Mouse (Mus musculus) left cerebral cortex, adult 11 months (tissue): ENCODE measurements at regions not wholly inside any gene's neighbourhood (a gene's known extent, or its start where the extent isn't known, plus 50 kb on each side); places are given as distances from the start of the nearest gene placed in this dataset.

Experiments
- DNase-seq: peaks from one replicate; pipeline ENCODE4 v3.0.0; 2022; ENCODE audit warnings: low spot score

DNA sequence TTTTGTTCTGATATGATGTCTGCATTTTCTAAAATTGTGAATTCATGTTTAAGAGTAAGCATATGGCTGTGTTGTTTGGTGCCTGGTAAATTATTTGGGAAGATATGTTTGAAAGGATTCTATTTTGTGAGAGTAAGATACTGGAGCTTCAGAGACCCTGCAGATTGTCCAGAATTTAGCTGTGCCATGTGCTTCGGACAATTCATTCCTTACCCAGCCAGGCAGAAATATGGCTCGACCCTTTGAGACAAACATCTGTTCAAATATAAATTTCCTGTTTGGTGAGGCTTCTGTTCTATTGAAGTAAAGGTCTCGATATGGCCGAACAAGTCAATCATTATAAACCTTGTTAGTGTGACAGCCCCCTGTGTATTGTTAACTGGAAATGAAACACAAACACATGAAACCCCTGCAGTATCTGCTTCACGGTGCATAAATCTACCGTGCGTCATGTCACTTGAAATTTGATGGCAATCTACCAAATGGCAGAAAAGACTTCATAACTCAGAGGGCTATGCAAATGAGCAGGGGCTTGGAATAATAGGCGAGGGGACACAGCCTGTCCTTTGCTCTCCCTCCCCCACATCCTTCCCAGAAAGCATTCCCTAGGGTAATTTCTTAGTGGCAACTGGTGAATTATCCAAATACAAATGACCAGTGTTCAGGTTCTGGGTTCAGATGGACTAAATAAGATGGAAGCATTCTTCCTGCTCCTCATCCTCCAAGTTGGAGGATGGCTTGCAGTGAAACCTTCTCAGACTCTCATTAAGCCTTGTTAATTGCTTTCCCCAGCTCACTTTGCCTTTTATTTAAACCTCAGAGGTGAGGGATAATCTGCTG is 61.8 kb downstream of the Adcyap1 start:
- DNase-seq: no peak

DNA sequence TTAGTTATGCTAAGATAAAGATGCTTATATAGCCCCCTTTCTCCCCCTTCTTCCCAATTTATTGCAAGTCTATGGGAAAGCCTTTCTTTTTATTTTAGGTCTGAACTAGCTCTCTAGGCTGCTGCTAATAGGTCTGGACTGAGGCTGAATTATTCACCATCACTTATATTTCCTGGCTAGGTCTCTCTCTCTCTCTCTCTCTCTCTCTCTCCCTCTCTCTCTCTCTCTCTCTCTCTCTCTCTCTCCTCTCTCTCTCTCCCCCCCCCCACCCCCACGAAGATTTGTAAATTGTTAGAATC is 62.3 kb downstream of the Adcyap1 start:
- DNase-seq: no peak

DNA sequence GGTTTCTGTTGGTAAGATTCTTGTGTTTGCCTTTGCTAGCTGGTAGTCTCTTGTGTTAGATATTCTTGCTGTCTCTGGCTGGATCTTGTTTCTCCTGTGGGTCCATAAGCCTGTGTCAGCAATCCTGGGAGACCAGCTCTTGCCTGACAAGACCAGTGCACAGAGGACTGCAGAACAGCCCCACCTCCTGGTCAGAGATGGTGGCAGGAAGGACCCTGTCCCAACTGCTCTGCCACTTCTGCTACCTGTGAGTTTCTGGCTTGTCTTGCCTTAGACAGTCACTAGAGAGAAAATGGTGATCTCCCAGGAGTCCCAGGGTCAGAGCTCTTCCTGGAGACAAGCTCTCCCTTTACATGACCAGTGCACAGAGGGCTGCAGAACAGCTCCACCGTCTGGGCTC is 107.3 kb downstream of the Adcyap1 start:
- no peak for DNase-seq

DNA sequence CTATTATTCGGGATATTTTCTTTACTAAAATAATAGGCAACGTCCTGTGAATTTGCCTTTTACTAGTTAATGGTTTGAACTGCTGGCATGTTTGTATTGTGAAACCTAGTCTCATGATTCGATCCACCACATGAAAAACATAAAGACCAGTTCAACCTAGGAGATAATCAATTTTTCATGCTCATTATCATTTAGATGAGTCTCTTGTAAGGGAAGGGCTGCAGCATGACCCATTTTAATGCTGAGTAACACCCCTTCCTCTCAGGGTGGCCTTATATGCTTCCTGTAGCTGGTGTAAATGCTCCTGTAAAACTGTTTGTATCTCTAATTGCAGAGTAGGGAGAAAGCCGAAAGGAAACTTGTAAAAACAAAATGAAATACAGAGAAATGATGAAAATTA is 113.3 kb downstream of the Adcyap1 start:
- no peak for DNase-seq

DNA sequence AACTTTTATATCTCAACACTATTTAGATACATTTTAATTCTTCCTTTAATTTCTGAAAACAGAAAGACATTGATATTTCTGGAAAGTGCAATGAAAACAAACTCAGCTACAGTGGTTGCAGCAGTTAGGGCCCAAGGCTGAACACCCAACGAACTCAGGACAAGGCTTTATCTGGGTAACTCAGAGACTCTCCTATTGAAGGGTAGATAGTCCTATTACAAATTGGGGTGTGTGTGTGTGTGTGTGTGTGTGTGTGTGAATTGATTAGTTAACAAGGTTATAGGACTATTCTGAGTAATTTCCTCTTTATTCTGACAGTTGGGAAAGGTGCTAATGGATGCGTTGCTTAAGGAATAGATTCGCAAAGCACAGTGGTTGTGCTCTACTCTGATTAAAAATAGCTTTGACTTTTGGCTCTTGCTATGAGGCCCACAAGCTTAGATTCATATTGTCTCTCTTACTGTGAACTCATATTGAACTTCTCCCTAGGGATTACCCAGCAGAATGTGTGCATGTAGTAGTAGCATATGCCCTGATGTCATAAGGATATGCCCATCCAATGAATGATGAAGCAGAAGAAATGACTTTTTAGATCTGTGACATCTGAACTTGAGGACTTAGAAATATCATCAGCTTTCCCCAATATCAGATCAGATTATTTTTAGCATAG is 114.0 kb downstream of the Adcyap1 start:
- no peak for DNase-seq

DNA sequence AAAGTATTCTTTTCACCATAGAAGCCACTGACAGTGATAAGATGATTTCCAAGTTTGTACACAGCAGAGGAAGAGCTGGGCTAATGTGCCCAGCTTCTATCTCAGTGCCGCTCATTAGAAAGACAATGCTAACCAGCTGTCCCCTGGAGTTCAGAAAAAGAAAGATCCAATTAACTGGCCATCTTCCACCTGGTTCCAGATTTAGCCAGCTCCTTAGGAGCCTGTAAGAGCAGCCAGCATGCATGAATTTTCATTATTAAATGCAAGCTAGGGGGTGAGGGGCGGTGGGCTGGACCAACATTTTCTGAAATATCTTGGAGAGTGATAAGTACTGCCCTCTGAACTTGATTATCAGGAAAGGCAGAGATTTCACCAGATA is 114.5 kb downstream of the Adcyap1 start:
- DNase-seq: no peak

DNA sequence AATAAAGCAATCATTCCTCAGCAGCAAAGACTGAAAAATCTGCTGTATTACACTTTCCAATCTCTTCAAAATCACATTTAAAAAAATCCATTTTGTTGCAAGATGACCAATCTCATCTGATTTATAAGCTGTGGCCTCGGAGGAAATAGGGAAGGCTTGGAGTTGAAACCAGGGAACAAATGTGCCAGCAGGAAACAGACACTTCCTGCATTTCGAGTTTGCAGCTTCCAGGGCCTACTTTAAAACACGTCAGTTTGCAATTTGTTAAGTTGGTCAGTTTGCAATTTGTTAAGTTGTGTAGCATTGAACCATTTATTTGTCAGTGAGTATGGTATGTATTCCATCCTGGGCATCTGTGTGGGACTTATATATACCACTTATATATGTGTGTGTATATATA is 115.3 kb downstream of the Adcyap1 start:
- no peak for DNase-seq

DNA sequence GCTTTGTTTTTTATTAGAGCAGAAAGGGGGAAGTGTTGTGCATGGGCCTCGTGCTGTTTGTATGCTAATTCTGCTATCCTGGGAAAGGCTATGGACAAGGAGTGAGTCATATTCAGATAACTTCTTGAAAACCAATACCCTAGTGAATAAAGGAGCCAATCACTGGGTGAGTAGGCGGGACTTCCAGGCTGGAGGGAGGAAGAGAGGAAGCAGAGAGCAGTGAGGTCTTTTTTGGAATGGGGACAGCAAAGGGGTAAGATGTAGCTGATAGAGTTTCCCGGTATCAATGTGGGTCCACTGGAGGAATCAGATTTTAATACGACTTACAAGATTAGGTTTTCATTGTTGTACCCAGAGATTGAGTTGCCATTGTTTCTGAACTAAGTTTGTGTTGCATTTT is 122.7 kb downstream of the Adcyap1 start:
- no peak for DNase-seq

DNA sequence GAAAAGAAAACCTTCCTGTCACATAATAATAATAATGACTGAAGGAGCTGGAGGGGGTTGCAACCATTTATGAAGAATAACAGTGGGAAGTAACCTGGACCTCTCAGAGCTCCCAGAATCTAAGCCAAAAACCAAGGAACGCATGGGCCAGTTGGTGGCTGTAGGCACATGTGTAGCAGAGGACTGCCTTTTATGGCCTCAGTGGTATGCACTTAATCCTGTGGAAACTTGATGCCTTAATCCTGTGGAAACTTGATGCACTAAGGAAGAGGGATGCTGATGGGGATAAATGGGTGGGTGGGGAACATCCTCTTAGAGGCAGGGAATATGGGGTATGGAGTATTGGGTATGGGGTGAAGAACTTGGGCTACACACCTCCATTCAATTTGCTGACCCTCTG is 138.8 kb downstream of the Adcyap1 start:
- no peak for DNase-seq

DNA sequence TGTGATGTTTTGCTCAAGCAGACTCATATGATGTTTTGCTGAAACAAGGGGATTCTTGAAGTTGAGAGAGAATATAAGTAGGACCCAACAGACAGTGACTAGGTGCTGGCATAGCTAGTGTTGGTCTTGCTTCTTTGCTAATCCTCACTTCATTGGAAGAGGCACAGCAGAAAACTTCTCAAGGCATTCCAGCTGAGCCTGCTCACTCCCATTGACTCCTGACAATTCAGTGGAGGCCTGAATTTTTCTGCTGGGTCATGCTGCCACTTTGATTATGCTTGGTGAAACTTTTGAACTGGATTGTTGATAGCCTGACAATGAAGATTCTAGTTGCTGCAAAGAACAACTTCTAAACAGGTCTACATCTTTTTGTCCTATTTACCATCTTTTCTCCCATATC is 156.4 kb downstream of the Adcyap1 start:
- no peak for DNase-seq

DNA sequence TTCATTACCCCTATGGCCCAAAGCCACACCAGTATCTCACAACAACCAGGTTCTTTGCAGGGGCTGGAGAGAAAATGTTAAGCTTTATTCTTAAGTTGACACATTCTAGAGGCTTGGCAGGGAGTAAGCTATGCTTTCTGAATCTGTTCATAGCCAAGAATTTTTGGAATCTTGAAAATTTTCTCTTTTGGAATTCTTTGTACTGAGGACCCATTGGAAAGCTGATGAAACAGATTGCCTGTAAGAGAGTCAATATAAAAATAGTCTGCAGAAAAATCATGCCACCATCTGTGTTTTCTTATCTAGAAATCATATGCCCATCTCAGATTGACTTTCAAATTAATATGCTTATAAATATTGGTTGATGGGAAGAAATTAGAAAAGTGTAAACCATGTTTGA is 164.1 kb downstream of the Adcyap1 start:
- DNase-seq: peak; percentile 4

DNA sequence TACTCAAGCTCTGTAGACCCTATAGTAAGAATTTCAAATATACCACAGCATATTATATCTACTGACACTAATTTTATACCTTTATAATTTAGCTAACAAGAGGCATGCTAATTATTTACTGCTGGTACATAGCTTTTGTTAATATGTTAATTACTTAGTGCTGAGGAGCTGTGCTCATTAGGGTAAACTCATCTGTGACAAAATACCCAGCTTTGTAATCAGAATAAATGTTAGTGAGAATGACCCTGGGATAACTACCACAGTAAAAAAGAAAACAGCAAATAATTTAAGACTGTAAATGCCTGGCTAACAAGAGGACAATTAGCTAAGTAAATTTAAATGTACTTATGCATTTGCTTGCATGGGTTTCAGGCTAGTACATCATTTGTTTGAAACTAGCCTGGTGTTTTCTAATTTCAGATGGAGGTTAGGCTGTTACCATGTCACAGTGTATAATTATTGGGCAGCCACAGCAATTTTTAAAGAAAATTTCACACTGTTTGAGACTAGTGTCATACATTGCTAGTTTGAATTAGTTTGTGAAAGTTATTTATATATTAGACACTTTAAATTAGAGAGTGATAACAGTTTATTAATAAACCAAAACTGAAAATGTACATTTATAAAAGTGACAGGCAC is 178.8 kb downstream of the Adcyap1 start:
- DNase-seq: no peak

DNA sequence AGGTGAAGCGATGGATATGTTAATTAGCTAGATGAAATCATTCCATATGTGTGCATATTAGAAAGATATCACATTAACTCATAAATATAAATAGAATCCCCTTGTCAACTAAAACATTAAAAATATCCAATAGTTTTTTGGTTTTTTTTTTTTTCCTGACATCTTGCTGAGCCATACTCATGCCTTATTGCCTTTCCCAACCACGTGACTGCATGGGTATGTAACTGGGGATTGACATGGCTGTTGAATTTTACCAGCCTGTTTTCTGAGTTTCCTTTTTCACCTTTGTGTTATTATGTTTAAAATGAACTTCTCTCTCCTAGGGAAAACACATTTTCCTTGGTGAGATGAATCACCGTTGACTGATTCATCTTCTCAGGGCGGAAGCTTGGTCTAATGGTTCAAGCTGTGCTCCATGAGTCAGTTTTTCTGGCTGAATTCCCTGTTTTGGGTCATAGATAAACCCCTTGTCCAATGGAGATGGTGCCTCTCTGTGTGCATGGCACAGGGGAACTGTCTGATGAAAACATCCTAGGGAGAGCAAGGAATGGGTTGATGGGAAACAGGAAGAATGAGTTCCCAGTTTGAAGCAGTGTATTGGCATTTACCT is 181.1 kb downstream of the Adcyap1 start:
- DNase-seq: no peak

DNA sequence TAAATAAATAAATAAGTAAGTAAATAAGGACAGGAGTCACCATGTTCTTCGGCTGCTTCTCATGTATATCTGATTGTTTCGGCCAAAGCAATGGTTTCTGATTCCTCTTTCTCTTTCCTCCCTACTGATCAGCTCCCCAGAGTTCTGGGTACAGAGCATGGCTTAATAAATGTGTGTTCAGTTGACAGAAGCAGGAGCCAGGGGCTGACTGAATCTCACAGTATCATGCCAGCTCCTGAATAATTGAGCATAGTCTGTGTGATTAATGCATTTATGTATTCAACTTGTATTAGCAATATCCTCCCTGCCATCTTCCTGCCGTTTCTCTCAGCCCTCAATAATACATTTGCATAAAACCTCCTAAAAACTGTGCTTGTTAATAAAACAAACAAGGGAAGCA is 191.4 kb downstream of the Adcyap1 start:
- DNase-seq: no peak

DNA sequence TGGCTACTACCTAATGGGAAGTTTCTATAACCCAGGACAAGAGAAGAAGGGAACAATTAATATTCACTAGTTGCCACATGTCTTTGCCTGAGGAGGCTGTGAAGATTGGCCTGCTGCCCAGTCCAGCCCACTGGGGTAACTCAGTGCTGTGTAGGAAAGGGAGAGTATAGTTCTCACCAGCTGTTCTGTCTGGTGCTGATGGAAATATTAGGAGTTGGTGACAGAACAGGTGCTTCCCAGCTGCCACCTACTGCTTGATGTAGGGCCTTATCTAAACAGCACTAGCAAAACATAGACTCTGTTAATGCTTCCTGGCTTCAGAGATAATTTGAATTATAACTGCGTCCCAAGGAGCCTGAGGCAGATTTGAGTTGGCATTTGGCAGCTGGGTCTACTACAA is 210.5 kb downstream of the Adcyap1 start:
- DNase-seq: no peak
